Mouse (Mus musculus) gastrocnemius, postnatal 36 days (tissue): ENCODE data around the gene Pla1a. TPM values are rescaled to one million over a fixed set of nuclear protein-coding genes. Genes with fewer than 3 reads are reported as not detected.

Experiments used
- DNase-seq, 2 experiments: peaks; one replicate each; pipeline ENCODE4 v3.0.0; 2022
- intact Hi-C: fragments of 180-260 bp; cut with DNase I; formaldehyde crosslinking; loops from one replicate; pipeline ENCODE4 v1.15.1; 2025
- total RNA-seq, 2 experiments: library from RNA; stranded (reverse); gene quantifications; 2 replicates each; pipeline ENCODE4 v1.2.3; 2021

The Pla1a gene
- total RNA-seq, 2 experiments from 2014 or later: 4.2 to 4.7 TPM

DNA sequence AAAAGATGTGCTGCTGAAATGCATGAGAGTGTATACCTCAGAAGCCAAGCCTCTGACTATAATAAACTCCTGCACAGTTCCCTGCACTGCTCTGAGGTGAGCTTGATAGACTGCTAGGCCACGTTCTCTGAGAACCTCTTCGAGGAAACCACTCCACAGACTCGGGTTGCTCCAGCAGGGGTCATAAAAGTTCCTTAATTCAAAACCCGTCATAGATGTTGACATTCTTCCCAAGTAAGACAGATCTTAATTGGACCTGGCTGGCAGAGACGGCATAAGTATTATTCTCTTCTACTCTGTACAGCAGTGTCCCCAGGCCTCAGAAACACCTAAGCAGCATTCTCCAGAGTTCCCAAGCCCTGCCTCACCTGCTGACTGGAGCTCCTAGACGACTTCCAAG is 82.0 kb downstream of the Pla1a start:
- no peak for DNase-seq
- intact Hi-C loops: no loop called here

DNA sequence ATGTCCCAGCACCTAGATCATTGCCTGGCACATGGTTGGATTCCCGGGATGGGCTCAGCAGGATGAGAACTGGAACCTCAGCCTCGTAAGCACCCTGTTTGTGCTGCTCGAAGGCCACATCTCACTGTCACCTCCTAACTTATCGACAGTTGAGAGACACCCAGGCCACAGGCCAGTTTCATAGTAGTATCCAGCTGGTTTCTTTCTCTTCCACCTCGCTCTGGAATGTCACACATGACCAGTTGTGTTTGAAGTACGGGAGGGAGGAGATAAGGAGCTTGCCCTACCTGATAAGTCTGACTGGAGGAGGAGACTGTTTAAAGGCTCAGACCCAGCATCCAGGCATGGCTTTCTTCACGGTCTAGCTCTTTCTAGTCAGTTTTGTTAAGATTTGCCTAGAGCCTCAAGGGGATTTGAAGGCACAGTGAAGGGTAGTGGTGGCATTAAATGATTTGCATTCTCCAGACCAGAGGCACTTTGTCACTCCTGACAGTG is 82.5 kb downstream of the Pla1a start:
- intact Hi-C loops: no loop called here
- DNase-seq: no peak

DNA sequence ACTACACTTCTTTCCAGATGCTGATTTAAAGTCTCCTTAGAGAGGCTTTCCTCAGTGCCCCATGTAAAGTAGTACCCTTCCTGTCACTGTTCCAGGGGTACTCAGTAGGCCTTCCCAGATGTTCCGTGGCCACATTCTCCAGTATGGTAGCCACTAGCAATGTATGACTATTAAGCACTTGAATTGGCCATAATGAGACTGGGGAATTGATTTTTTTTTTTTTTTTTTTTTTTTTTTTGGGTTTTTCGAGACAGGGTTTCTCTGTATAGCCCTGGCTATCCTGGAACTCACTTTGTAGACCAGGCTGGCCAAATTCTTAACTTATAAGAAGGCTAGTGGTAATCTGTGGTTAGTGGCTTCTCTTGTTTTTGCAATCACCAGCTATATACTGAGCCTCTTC is 83.1 kb downstream of the Pla1a start:
- intact Hi-C loops: no loop called here
- DNase-seq: no peak

DNA sequence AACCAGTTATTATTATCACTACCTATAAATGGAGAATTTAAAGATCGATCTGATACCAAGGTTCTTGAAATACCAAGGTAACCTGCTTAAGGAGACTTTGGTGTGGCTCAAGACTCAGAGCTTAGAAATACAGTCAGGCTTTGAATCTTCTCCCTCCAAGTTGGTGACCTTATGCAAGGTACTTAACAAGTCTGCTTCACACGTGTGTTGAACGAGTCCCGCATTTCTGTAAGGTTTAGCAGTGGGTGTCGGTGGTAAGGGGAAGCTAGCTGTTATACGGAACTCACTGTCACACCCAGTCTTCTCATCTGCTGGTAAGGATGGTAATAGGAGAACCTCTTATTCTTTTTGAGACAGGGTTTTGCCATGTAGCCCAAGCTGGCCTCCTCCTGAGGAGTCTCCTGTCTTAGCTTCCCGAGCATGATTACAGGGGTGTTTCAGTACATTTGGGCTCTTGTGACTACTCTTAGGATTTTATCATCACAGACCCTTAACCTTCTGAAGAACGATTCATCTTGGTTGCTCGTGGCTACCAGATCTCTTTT is 84.7 kb downstream of the Pla1a start:
- DNase-seq: no peak
- intact Hi-C loops: no loop called here

DNA sequence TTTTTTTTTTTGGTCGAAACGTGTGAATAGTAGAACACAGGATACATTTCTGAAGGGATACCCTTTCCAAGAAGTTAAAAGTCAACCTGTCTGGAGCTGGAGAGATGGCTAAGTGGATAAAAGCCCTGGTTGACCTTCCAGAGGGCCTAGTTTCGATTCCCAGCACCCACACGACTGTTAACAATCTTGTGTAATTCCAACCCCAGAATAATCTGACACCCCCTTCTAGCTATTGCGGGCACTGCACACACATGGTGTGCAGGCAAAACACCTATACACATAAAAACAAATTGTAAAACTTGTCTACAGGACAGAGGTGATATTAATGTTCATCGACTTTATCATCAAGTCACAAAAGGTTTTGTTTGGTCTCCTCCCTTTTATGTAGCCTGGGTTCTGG is 85.4 kb downstream of the Pla1a start:
- intact Hi-C loops: no loop called here
- no peak for DNase-seq

DNA sequence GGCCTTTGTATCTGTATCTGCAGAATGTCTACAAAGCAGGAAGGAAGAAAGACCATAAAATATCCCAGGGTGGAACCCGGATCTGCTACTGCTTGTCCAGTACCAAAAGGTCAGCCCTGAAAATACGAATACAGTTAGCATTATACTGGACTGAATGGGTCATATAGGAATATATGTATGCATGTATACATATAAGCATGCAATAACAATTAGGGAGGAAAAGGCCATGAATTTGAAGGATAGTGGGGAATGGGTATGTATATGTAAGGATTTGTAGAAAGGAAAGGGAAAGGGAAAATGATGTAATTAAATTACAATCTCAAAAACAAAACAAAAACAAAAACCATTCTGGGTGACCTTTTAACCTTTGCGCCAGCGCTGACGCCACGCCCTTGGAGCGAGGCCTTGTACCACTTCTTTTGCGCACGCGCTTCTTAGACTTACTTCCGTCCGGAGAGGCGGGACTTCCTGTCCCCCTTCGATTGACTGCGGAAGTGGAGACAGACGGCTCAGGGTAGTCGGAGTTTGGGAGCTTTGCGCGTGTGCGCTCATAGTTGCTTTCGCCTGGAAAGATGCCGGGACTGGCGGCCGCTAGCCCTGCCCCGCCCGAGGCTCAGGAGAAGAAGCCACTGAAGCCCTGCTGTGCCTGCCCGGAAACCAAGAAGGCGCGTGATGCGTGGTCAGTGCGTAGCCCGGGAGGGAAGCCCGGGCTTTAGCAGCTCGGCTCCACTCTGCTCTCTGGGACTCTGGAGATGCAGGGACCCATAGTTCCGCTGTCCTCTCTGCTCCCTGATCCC is 86.2 kb downstream of the Pla1a start, which contains the start of the genes Cox17 and Gm21987:
TSS of gene Cox17 (plus strand) at position 463 of the 797 bp plus-strand sequence.
TSS of gene Gm21987 (plus strand) at position 512 of the 797 bp plus-strand sequence.
- intact Hi-C loops: no loop called here
- DNase-seq: peak; percentile 90 to 91

Other genes with a start within 250 kb of the Pla1a start
- not detected for gene Nr1i2, start 138.3 kb downstream of the Pla1a start, total RNA-seq
- not detected for gene Maats1, start 91.0 kb downstream of the Pla1a start, total RNA-seq
- 100 to 1,000 TPM; 121 to 152 TPM for gene Cox17, start 86.2 kb downstream of the Pla1a start, total RNA-seq
- gene Gm21987, start 86.1 kb downstream of the Pla1a start, total RNA-seq: not detected
- 10 to 100 TPM; 60.2 to 61.4 TPM for gene Popdc2, start 70.9 kb downstream of the Pla1a start, total RNA-seq
- gene Adprh, start 19.6 kb upstream of the Pla1a start, total RNA-seq: 10 to 100 TPM; 15.7 to 17.7 TPM
- under 1 TPM; 0.15 to 0.22 TPM for gene Cd80, start 22.4 kb upstream of the Pla1a start, total RNA-seq
- 10 to 100 TPM; 45.1 to 47.3 TPM for gene Timmdc1, start 89.5 kb upstream of the Pla1a start, total RNA-seq
- gene Poglut1, start 117.1 kb upstream of the Pla1a start, total RNA-seq: 1 to 10 TPM; 7.9 to 8.0 TPM
- 10 to 100 TPM; 15.2 to 15.8 TPM for gene Tmem39a, start 125.6 kb upstream of the Pla1a start, total RNA-seq